Mouse (Mus musculus): ENCODE data around the gene Plxnb2. TPM values are rescaled to one million over a fixed set of nuclear protein-coding genes. Genes with fewer than 3 reads are reported as not detected.

Plxnb2 gene
- total RNA-seq, 2 experiments from 2014 or later = 49.7 to 59.1 TPM

- peak overlapping the region; percentile 100 for H3K27ac ChIP-seq
- H3K4me3 ChIP-seq = peak overlapping the region; percentile 90
- TF ChIP-seq CTCF (conservative IDR thresholded peaks at IDR 0.05) = no peak
- peak; percentile 90 to 93 for DNase-seq (ENCODE audit: low spot score in 2 of 2)
These were observed 15.2 kb upstream of the Plxnb2 start for GRCm38 (mm10) chr15:89195690-89196312.

GRCm38 (mm10) chr15:89195261-89195681 is 14.7 kb upstream of the Plxnb2 start:
- DNase-seq (ENCODE audit: low spot score in 2 of 2) = no peak
- TF ChIP-seq CTCF (conservative IDR thresholded peaks at IDR 0.05) = no peak
- Histone ChIP-seq H3K4me3 (peak overlapping the region; percentile 90), H3K27ac (peak overlapping the region; percentile 100)

- Histone ChIP-seq H3K27ac (peak overlapping the region; percentile 32; the same call in 1 of the 2 replicates), H3K4me3 (no peak overlapping the region)
- no peak for TF ChIP-seq CTCF (conservative IDR thresholded peaks at IDR 0.05)
- no peak for DNase-seq (ENCODE audit: low spot score in 2 of 2)
These were observed 4.3 kb upstream of the Plxnb2 start for GRCm38 (mm10) chr15:89184937-89185227.

DNA sequence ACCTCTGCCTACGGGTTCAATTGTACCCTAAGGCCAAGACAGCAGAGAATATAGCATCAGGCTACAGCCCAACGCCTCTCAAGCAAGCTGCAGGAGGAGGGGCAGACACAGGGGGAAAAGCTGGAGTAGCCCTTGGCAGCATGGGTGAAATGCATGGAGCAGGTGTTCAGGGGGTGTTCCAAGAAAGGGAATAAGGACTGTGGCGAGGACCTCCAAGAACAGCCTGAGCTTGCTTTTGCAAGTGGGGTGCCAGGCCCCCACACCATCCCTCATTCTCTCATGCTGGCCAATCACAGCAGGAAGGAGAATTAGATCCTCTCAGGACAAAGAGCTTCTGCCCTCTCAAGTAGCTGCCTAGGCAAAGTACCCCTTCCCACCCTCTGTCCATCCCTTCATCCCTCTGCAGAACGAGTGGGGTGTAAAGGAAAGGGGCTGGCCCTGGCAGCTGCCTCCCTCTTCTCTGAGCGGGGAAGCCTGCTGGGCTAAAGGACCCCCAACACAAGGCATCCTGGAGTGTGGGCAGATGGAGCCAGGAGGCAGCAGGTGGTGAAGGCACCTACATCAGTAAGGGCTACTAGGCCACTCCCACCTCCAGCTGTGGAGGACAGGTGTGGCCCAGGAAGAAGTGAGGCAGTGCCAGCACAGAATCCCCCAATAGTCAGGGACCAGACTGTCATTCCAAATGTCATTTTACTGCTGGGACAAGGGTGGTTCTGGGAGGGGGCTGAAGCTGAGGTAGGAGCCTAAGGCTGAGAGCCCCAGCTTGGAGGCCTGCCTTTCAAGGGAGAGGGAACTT is 3.8 kb upstream of the Plxnb2 start:
- TF ChIP-seq CTCF (conservative IDR thresholded peaks at IDR 0.05) = no peak
- DNase-seq (ENCODE audit: low spot score in 2 of 2) = no peak
- peak overlapping the region; percentile 32; the same call in 1 of the 2 replicates for H3K27ac ChIP-seq
- no peak overlapping the region for H3K4me3 ChIP-seq

- Histone ChIP-seq H3K4me3 (no peak overlapping the region), H3K27ac (peak overlapping the region; percentile 96)
- TF ChIP-seq CTCF (conservative IDR thresholded peaks at IDR 0.05) = no peak
- DNase-seq (ENCODE audit: low spot score in 2 of 2) = peak in 1 of 2 experiments; percentile 39
These were observed 2.3 kb upstream of the Plxnb2 start for GRCm38 (mm10) chr15:89182842-89183241.

DNA sequence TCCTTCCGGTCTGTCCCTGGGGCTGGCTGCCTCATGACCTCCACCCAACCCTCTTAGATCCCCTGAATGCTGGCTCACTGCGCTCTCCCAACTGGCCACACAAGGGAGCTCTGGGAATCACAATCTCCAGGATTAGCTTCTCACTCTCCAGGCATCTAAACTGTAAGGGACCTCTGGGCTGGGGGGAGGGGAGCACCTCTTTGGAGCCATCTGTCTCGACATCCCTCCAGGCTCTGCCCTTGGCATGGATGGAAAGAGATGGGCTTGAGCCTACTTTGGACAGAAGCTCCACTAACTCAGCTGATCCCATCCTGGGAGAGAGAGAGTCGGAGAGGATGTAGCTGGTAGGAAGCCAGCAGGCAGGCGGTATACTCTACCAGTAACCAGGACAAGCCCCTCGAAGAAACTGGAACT is 1.7 kb upstream of the Plxnb2 start:
- H3K4me3 ChIP-seq = no peak overlapping the region
- DNase-seq (ENCODE audit: low spot score in 2 of 2) = no peak
- H3K27ac ChIP-seq = peak overlapping the region; percentile 96
- TF ChIP-seq CTCF (conservative IDR thresholded peaks at IDR 0.05) = peak; percentile 45

GRCm38 (mm10) chr15:89181561-89182270 is 1.1 kb upstream of the Plxnb2 start:
- Histone ChIP-seq H3K27ac (peak overlapping the region; percentile 96), H3K4me3 (no peak overlapping the region; the same call in 1 of the 2 replicates)
- peak; percentile 70 for TF ChIP-seq CTCF (conservative IDR thresholded peaks at IDR 0.05)
- no peak for DNase-seq (ENCODE audit: low spot score in 2 of 2)

GRCm38 (mm10) chr15:89180081-89180541 is 477 bp downstream of the Plxnb2 start:
- peak overlapping the region; percentile 75 for H3K4me3 ChIP-seq
- TF ChIP-seq CTCF (conservative IDR thresholded peaks at IDR 0.05) = no peak
- peak overlapping the region; percentile 96 for H3K27ac ChIP-seq
- DNase-seq (ENCODE audit: low spot score in 2 of 2) = no peak

DNA sequence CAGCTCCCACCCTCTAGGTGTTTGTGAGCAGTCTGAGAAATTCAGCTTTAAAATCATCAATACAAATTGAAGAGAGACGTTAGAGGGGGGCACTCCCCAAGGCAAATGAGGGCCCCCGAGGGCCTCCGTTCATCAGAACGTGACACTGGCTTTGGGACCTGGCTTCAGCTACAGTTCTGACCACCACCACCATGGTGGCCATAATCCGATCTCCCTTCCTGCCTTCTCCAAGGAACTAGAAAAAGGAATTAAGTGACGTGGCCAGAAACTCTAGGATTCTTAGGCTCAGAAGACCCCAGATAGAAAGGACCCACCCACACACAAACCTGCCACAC is 991 bp downstream of the Plxnb2 start:
- Histone ChIP-seq H3K27ac (peak overlapping the region; percentile 96), H3K4me3 (peak overlapping the region; percentile 75)
- TF ChIP-seq CTCF (conservative IDR thresholded peaks at IDR 0.05) = no peak
- DNase-seq (ENCODE audit: low spot score in 2 of 2) = no peak

DNA sequence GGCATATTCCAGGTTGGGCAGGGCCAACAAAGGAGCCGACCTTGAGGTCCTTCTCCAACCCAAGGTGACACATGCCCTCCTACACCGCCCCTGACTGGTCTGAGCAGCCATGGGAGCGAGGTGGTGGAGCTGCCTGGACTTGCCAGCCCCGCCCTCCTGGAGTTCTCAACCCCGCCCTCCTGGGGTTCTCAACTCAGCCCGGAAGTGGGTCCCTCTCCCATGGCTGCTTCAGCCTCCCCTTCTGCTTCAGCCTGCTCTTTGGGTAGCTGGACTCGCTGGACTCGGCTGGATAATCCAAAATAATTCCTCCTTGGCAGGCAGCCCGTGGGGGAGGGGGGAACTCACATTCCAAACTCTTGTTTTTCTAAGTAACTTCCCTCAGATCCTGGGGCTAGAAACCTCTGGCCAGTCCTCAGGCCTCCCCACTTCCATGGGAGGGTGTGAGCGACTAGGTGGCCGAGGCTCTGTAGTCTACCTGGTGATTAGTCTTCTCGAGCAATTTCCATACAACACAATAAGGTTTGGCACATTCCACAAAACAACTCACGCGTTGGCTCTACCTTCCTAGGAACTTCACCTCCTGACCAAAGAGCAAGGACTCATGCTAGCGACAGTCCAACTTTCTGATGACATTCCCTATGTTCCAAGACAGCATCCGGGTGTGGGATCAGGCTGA is 1.5 kb downstream of the Plxnb2 start:
- DNase-seq (ENCODE audit: low spot score in 2 of 2) = no peak
- peak overlapping the region; percentile 96 for H3K27ac ChIP-seq
- no peak for TF ChIP-seq CTCF (conservative IDR thresholded peaks at IDR 0.05)
- peak overlapping the region; percentile 75 for H3K4me3 ChIP-seq

GRCm38 (mm10) chr15:89178260-89178860 is 2.2 kb downstream of the Plxnb2 start:
- peak overlapping the region; percentile 96 for H3K27ac ChIP-seq
- DNase-seq (ENCODE audit: low spot score in 2 of 2) = no peak
- peak overlapping the region; percentile 75 for H3K4me3 ChIP-seq
- TF ChIP-seq CTCF (conservative IDR thresholded peaks at IDR 0.05) = no peak

- TF ChIP-seq CTCF (conservative IDR thresholded peaks at IDR 0.05) = no peak
- peak overlapping the region; percentile 96 for H3K27ac ChIP-seq
- DNase-seq (ENCODE audit: low spot score in 2 of 2) = no peak
- H3K4me3 ChIP-seq = no peak overlapping the region; the same call in 1 of the 2 replicates
These were observed 2.9 kb downstream of the Plxnb2 start for GRCm38 (mm10) chr15:89177576-89178259.

Data from layer of hippocampus, adult 2 months (tissue).